Mouse (Mus musculus): Measurements from ENCODE around the gene Fchsd2. TPM values are rescaled to one million over a fixed set of nuclear protein-coding genes. Genes with fewer than 3 reads are reported as not detected.

Fchsd2 gene
- polyA plus RNA-seq, 1 experiment: 1.8 TPM

DNA sequence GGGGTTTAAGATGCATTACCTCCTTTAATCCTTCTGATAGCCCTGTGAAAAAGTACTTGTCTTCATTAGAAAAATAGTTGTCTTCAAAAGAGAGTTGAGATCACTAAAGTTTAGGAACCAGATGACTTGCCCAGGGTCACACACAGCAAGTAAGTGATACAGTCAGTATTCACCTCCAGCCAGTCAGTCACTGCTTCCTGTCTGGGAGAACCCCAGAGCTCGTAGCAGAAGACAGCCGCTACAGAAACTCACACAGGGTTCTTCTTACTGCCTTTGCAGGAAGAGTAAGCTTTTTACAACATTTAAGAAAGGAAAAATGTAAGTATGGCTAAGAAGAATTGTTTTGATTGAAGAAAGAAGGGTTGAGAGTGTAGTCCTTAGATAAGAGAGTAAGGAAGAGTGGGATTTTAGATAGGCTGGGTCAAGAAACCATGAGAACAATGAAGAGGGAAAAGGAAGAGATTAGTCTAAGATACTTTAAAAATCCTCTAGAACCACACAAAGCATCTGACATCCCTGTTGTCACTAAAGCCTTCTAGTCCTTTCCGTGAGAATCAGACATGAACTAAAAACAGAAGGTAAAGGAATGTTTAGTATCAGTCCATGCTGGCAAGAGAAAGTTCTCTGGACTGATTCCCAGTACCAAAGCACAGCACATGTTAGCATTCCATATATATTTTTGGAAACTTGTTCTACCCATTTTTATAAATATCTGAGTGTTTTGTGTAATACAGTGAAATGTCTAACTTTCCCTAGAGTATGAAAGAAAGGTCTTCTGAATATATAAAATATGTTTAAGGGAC is 175.0 kb downstream of the Fchsd2 start:
- no peak overlapping the region for H3K4me3 ChIP-seq (replicated peaks)
- peaks cover 61% of the 10 kb centered on the region for H3K4me1 ChIP-seq
- no peaks in the 10 kb centered on the region for H3K9me3 ChIP-seq
- TF ChIP-seq GATA1 (IDR thresholded peaks at IDR 0.05; ENCODE audit: borderline replicate concordance, low read length): no peak
- no peak for TF ChIP-seq FLI1 (IDR thresholded peaks at IDR 0.05; ENCODE audit: low read length)
- H3K36me3 ChIP-seq (replicated peaks; ENCODE audit: low read length): peaks cover 36% of the 10 kb centered on the region
- no peaks in the 10 kb centered on the region for H3K27me3 ChIP-seq (replicated peaks)

DNA sequence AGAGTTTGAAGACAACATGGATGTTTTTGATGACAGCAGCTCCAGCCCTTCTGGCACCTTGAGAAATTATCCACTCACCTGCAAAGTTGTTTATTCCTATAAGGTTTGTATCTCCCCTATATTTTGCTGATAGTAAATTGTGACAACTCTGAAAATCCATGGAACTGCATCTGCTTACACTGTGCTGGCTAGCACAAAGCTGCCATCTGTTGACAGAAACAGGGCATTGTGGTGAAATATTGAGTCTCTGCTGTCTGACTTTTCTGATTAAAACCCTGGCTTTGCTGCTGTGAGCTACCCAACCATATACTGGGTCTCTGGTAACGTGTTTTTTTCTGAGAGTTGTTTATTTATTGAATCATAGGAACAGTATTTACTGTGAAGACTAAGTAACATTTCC is 178.9 kb downstream of the Fchsd2 start:
- peaks cover 64% of the 10 kb centered on the region for H3K36me3 ChIP-seq (replicated peaks; ENCODE audit: low read length)
- H3K27me3 ChIP-seq (replicated peaks): no peaks in the 10 kb centered on the region
- TF ChIP-seq FLI1 (IDR thresholded peaks at IDR 0.05; ENCODE audit: low read length): no peak
- H3K9me3 ChIP-seq: no peaks in the 10 kb centered on the region
- H3K4me1 ChIP-seq: peaks cover 38% of the 10 kb centered on the region
- no peak overlapping the region for H3K4me3 ChIP-seq (replicated peaks)

DNA sequence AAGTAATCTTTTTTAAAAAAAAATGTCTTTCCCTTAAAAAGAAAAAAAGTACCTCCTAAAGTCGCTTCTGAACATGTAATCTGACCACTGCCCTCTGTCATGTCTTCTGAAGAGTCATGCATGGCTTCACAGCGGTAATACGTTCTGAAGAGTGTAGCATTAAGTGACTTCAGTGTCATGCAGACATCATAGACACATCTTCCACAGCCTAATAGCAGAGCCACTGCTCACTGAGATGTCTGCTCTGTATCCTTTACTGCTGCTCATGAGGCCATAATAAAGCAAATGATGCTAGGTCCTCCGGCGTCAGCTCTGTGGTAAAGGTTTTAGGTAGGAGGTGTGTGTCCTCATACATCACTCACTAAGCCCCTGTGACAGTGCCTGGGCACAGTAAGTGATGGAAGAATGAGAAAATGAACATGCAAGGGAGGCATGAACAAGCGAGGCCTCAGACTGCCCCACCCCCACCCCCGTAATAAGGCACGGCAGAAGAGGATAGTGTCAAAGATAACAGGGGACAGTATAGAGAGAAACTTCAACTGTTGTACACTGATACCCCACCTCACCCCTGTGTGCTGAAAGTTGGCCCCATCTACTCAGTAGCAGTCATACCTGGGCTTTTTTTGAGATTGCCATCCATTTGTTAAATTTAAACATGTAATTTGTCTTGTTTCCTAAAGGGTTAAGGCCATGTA is 179.9 kb downstream of the Fchsd2 start:
- no peaks in the 10 kb centered on the region for H3K9me3 ChIP-seq
- TF ChIP-seq GATA1 (IDR thresholded peaks at IDR 0.05; ENCODE audit: borderline replicate concordance, low read length) (no peak), FLI1 (IDR thresholded peaks at IDR 0.05; ENCODE audit: low read length) (no peak)
- peaks cover 28% of the 10 kb centered on the region for H3K4me1 ChIP-seq
- peaks cover 72% of the 10 kb centered on the region for H3K36me3 ChIP-seq (replicated peaks; ENCODE audit: low read length)
- no peak overlapping the region for H3K4me3 ChIP-seq (replicated peaks)
- no peaks in the 10 kb centered on the region for H3K27me3 ChIP-seq (replicated peaks)

DNA sequence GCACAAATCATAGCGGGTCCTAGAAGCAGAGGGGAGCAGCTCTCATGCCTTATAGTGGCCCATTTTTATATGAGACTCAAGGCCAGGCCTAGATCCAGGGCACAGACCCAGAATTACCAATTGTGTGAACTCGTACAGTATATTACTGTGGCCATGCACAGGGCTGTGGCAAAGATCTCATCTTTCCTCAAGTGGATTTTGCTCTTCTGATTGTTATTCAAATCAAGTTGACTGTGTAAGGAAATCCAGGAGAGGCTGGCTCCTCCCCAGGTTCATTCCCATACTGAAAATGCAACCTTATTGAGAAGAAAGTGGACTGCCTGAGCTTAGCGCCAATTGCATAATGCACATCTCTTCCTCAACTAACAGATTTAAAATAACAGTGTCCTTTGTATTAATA is 190.1 kb downstream of the Fchsd2 start:
- H3K27me3 ChIP-seq (replicated peaks): no peaks in the 10 kb centered on the region
- no peak for TF ChIP-seq GATA1 (IDR thresholded peaks at IDR 0.05; ENCODE audit: borderline replicate concordance, low read length)
- TF ChIP-seq FLI1 (IDR thresholded peaks at IDR 0.05; ENCODE audit: low read length): no peak
- H3K4me1 ChIP-seq: peaks cover 17% of the 10 kb centered on the region
- no peaks in the 10 kb centered on the region for H3K9me3 ChIP-seq
- no peak overlapping the region for H3K4me3 ChIP-seq (replicated peaks)
- peaks cover 94% of the 10 kb centered on the region for H3K36me3 ChIP-seq (replicated peaks; ENCODE audit: low read length)

DNA sequence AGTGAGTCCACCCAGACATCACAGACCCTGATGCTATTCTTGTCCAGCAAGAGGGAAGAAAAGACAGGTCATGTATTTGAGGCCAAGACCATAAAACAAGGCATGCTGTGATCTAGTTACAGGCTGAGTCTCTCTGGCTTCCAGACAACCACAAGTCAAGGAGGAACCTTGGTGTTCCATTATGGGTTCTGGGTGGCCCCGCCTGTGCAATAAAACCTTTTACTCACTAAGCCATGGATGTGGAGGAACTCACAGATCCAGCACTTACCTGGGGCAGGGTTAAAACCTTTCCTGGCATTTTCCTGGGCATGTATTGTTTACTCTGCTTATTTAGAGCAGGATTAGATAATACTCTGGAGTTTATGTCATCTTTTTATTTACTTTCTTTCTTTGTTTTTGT is 191.8 kb downstream of the Fchsd2 start:
- TF ChIP-seq FLI1 (IDR thresholded peaks at IDR 0.05; ENCODE audit: low read length) (no peak), GATA1 (IDR thresholded peaks at IDR 0.05; ENCODE audit: borderline replicate concordance, low read length) (no peak)
- Histone ChIP-seq H3K9me3 (no peaks in the 10 kb centered on the region), H3K4me3 (replicated peaks) (no peak overlapping the region), H3K36me3 (replicated peaks; ENCODE audit: low read length) (peaks cover 92% of the 10 kb centered on the region), H3K4me1 (peaks cover 20% of the 10 kb centered on the region), H3K27me3 (replicated peaks) (no peaks in the 10 kb centered on the region)

DNA sequence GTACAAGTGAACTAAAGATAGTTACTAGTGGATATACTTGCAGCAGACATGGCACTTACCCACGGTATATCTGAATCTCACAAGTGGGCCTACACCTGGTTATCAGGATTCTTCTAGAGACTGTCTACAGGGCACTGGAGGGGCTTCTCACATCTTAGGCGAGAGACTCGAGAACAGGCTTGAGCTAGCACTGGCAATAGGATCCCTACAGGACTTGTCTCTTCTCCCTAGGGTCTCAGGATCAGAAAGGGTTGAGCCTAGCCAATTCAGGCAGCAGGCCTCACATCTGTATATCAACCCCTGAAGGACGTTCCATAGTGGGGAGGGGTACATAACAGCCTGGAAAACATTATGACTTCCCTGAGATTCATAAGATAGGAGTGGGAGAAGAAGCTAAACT is 194.2 kb downstream of the Fchsd2 start:
- Histone ChIP-seq H3K9me3 (no peaks in the 10 kb centered on the region), H3K27me3 (replicated peaks) (no peaks in the 10 kb centered on the region), H3K4me1 (peaks cover 23% of the 10 kb centered on the region), H3K4me3 (replicated peaks) (no peak overlapping the region), H3K36me3 (replicated peaks; ENCODE audit: low read length) (peaks cover 93% of the 10 kb centered on the region)
- TF ChIP-seq FLI1 (IDR thresholded peaks at IDR 0.05; ENCODE audit: low read length) (no peak), GATA1 (IDR thresholded peaks at IDR 0.05; ENCODE audit: borderline replicate concordance, low read length) (no peak)

DNA sequence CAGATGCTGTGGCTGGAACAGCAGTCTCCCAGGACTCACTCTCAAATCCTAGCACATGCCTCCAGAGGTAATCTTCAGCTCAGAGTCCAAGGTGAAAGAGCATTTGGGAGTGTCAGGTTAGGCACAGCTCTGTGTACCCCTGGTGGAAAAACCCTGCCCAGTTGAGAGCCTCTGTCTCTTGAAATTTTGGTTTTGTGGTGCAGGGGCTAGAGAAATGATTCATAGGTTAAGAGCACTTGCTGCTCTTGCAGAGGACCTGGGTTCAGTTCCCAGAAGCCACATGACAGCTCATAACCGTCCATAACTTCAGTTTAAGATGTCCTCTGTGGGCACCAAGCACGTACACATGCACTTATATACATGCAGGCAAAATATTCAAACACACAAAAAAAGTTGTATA is 195.2 kb downstream of the Fchsd2 start:
- Histone ChIP-seq H3K27me3 (replicated peaks) (no peaks in the 10 kb centered on the region), H3K4me3 (replicated peaks) (no peak overlapping the region), H3K4me1 (peaks cover 23% of the 10 kb centered on the region), H3K36me3 (replicated peaks; ENCODE audit: low read length) (peaks cover 90% of the 10 kb centered on the region), H3K9me3 (no peaks in the 10 kb centered on the region)
- no peak for TF ChIP-seq FLI1 (IDR thresholded peaks at IDR 0.05; ENCODE audit: low read length)
- TF ChIP-seq GATA1 (IDR thresholded peaks at IDR 0.05; ENCODE audit: borderline replicate concordance, low read length): no peak

DNA sequence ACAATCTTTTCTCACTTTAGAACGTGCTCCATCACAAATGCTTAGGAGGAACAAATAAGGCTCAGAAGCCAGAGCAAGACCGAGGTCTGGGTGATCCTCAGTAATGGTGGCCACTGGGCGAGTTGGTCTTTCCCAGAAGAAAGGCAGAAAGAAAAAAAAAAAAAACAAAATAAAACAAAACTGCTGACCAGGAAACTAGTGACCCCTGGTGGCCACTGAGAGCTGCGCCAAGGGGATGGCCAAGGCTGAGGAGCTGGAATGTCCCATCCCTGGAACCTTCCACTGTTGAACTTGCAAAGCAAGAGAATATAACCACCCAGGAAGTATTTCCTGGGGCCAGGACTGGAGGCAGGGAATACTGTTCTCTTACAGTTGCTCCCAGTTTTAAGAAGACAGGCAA is 195.8 kb downstream of the Fchsd2 start:
- no peaks in the 10 kb centered on the region for H3K27me3 ChIP-seq (replicated peaks)
- no peaks in the 10 kb centered on the region for H3K9me3 ChIP-seq
- no peak overlapping the region for H3K4me3 ChIP-seq (replicated peaks)
- H3K4me1 ChIP-seq: peaks cover 22% of the 10 kb centered on the region
- peaks cover 89% of the 10 kb centered on the region for H3K36me3 ChIP-seq (replicated peaks; ENCODE audit: low read length)
- TF ChIP-seq GATA1 (IDR thresholded peaks at IDR 0.05; ENCODE audit: borderline replicate concordance, low read length) (no peak), FLI1 (IDR thresholded peaks at IDR 0.05; ENCODE audit: low read length) (no peak)

DNA sequence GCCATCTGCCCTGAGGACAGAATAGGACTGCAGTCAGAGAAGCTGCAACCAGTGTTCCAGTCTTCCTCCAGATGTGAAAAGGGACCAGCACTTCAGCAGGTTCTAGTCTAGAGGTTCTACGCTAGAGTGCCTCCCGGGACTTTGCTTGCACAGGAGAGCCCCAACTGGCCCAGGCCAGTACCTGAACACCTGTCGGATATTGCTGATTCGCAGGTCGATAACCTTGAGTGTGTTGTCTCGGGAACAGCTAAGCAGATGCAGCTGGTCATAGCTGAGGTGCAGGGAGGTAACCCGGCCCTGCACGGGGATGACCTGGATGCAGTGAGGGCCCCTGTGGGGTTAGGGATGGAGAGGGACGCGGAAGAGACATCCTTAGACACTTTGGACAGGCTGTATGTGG is 197.7 kb downstream of the Fchsd2 start:
- Histone ChIP-seq H3K27me3 (replicated peaks) (no peaks in the 10 kb centered on the region), H3K4me3 (replicated peaks) (no peak overlapping the region), H3K36me3 (replicated peaks; ENCODE audit: low read length) (peaks cover 88% of the 10 kb centered on the region), H3K4me1 (peaks cover 17% of the 10 kb centered on the region), H3K9me3 (no peaks in the 10 kb centered on the region)
- TF ChIP-seq FLI1 (IDR thresholded peaks at IDR 0.05; ENCODE audit: low read length) (no peak), GATA1 (IDR thresholded peaks at IDR 0.05; ENCODE audit: borderline replicate concordance, low read length) (no peak)

DNA sequence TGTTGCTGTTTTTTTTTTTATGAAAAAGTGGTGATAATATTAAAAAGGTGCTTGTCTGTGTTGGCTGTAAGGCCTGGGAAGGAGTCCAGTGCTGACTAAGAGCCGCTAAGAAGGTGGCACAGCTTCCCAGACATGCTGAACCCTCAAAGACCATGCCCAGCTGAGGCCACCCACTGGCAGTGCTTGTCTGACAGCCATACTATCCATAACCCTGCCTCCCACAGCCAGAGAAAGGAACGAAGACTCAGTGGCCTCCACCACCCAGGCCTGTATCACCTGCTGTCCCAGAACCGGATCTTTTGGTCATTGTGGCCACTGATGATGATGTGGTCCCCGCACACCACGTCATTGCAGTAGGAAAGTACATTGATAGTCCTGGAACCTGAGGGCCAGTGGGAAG is 198.5 kb downstream of the Fchsd2 start:
- TF ChIP-seq FLI1 (IDR thresholded peaks at IDR 0.05; ENCODE audit: low read length): no peak
- no peak for TF ChIP-seq GATA1 (IDR thresholded peaks at IDR 0.05; ENCODE audit: borderline replicate concordance, low read length)
- Histone ChIP-seq H3K36me3 (replicated peaks; ENCODE audit: low read length) (peaks cover 88% of the 10 kb centered on the region), H3K27me3 (replicated peaks) (no peaks in the 10 kb centered on the region), H3K4me1 (peaks cover 17% of the 10 kb centered on the region), H3K9me3 (no peaks in the 10 kb centered on the region), H3K4me3 (replicated peaks) (no peak overlapping the region)
